Mouse (Mus musculus): Measurements from ENCODE around the gene Hoxd10.

- TF ChIP-seq CTCF (IDR thresholded peaks at IDR 0.05; ENCODE audit: low read depth) (no peak), EP300 (IDR thresholded peaks at IDR 0.05; ENCODE audit: low read depth) (no peak)
These were observed 32.7 kb downstream of the Hoxd10 start for GRCm38 (mm10) chr2:74724244-74725015.

Data from liver, embryonic 14.5 days (tissue).